Mouse (Mus musculus): ENCODE data around the gene Egfr.

The Egfr gene

GRCm38 (mm10) chr11:16900653-16901416 is 148.8 kb downstream of the Egfr start:
- DNase-seq = no peak

- DNase-seq = no peak
These were observed 152.5 kb downstream of the Egfr start for GRCm38 (mm10) chr11:16904302-16905011.

- DNase-seq = no peak
These were observed 153.0 kb downstream of the Egfr start for GRCm38 (mm10) chr11:16905012-16905332.

GRCm38 (mm10) chr11:16906530-16906929 is 154.5 kb downstream of the Egfr start:
- no peak for DNase-seq

- DNase-seq = no peak
These were observed 155.6 kb downstream of the Egfr start for GRCm38 (mm10) chr11:16907517-16908129.

DNA sequence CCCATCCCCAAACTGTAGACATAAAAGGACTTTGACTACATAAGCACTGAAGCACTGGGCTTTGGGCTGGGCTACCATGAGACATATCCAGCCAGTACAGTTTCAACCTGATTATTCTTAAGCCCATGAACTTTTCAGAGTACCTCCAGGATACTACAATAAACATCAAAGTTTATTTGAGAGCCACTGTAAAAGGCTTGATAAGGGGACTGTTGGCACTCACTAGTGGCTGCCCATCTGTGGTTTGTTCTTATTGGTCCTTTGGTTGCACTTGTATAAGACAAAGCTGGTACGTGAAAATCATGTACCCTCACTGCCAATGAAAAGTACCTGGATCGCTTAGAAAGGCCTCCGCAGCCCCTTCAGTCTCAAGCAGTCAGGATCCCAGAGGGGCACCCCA is 162.8 kb downstream of the Egfr start:
- no peak for DNase-seq

- no peak for DNase-seq
These were observed 163.8 kb downstream of the Egfr start for GRCm38 (mm10) chr11:16915850-16916249.

GRCm38 (mm10) chr11:16917512-16917911 is 165.5 kb downstream of the Egfr start:
- no peak for DNase-seq

- no peak for DNase-seq
These were observed 180.2 kb downstream of the Egfr start for GRCm38 (mm10) chr11:16932159-16932558.

DNA sequence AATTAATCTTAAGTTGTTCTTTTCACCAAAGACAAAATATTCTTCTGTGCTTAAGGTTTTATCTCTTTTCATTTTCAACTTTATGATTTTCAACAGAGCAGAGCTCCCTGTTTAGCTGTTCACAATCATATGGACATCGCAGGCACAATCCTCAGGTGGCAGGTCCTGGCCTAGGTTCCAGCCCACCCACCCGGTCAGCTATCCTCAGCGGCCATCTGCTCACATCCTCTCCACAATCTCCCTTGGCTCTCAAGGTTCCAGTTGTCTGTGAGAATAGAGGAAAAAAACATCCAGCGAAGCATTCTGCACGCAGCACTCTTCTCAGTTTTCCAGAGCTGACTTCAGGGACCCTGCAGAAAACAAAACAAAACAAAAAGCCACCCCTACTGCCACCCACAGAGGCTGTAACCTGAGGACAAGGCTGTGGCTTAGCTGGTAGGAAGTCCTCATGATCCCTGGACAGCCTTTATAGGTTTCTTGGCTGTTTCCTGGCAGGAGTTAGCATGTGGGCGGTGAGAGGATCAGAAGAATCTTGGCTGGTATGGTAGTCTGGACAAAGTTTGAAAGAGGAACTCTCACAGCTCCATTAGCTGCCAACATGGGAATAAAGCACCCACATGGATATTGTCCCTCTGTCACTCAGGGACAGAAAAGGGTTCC is 183.7 kb downstream of the Egfr start:
- DNase-seq = no peak

- DNase-seq = peak; percentile 37
These were observed 189.2 kb downstream of the Egfr start for GRCm38 (mm10) chr11:16941103-16941793.

DNA sequence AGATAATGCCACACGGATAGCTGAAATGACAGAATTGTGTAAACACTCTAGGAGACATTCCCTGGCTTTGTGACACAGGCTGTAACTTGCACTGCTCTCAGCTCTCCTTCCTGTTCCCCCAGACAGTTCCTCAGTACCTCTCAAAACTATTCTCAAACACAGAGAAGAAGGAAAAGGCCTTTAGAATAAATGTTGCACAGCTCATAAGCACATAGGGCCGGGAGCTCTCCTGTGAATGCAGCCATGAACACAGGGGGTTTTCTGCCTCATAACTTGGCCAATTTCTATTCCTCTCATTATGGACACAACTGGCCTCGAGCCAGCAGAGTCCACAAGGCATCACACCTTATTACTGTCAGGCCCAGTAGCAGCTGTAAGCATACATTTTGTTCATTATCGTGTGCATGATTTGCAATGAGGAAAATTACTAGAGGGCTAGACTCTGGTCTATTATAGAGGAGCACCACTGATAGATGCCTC is 190.0 kb downstream of the Egfr start:
- peak; percentile 85 for DNase-seq

DNA sequence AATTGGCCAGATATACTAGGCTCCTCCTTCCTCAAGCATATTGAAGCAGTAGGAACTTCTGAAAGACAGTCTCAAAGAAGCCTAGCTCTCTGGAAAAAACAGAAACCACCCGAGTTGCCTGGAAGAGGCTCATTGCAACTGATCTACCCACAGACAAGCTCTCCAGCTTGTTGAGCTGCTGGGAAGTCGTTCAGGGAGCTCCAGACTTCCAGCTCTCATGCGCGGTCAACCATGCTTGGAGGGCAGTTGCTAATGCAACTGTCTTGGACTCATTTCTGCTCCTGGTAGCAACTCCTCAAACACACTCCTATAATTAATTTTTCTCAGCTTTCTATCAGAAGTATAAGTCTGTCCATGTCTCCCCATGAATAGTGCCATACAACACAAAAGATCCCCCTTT is 191.0 kb downstream of the Egfr start:
- DNase-seq = no peak

GRCm38 (mm10) chr11:16948756-16949155 is 196.8 kb downstream of the Egfr start:
- DNase-seq = peak; percentile 63

- DNase-seq = no peak
These were observed 198.4 kb downstream of the Egfr start for GRCm38 (mm10) chr11:16950226-16950975.

GRCm38 (mm10) chr11:16950976-16951760 is 199.2 kb downstream of the Egfr start, which contains the start of gene Fbxo48:
Gene Fbxo48 (plus strand): TSS chr11:16951375.
- peak; percentile 99 for DNase-seq

DNA sequence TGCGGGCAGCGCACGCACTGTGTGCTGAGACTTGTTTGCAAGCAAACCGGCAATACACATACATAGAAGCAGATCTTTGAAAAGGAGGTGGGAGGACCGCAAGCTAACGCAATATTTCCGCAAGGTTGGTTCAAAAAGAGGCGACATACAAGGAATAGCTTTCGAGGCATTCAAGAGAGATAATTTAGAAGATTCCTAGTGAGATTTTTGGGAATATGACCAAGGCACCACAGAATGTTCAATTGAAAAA is 199.7 kb downstream of the Egfr start:
- no peak for DNase-seq

DNA sequence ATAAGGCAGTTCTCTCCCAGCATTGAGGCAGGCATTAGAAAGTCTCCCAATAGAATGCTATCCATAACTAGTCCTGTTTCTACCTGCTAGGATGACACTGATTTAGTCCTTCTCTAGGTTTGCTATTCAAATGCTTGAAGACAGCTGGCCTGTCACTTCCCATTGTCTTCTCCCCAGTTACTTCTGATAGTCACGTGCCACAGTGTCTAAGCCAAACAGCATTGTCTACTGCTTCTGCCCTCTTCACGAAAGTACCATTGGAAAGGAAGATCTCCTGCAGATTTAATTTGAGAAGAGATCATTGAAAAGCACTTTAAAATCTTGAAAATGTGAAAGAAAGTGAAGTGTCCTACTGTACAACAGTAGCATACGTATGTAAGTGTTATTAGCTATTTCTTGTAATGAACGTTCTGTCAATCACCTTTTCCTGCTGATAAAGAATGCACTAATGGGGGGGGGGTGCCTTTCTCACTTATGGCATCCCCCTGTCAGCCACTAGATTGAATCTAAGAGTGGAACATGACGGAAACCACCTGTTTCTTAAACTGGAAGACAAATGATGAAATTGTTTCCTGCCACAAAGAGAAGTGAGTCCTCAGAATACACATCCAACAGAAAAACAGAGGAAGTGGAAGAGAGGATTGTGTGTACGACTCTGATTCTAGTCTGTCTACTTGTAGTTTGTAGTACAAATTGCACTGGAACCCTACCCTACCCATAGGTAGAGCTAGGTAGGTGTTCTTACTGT is 204.3 kb downstream of the Egfr start:
- DNase-seq = no peak

DNA sequence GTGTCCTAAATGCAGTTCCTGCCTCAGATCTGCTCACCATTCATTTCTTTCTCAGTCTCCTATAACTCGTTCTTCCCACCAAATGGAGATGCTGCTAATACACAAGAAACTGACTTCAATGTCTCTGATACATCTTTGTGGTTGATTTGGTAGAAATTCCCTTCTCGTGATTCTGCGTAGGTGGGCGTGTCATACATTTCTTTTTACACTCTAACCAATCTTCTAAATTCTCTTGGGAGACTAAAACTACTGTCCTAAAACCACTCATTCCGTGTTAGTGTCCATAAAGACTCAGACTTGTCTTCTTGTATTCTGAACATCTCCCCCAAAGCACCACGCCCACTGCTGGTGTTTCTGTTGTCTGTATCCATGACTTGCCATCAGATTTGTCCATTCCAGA is 205.0 kb downstream of the Egfr start:
- DNase-seq = no peak

DNA sequence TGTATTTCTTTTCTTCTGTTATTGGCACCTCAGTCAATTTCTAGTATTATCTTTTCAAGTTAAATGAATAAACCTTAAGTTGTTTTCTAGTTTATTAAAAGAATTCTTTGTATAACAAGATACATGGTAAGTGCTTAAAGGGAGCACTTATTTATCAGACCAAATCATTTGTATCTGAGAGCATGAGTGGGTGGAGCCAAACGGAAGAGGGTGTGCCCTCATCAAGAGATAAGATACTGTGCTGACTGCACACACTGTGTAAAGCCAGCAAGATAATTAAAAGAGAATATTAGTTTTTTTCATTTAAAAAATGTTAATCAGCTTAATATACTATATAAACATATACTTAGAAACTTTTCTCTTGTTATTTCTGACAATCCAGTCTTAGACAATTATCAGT is 206.5 kb downstream of the Egfr start:
- DNase-seq = no peak
